Mouse (Mus musculus): ENCODE results near the gene Kcnh5.

The Kcnh5 gene

DNA sequence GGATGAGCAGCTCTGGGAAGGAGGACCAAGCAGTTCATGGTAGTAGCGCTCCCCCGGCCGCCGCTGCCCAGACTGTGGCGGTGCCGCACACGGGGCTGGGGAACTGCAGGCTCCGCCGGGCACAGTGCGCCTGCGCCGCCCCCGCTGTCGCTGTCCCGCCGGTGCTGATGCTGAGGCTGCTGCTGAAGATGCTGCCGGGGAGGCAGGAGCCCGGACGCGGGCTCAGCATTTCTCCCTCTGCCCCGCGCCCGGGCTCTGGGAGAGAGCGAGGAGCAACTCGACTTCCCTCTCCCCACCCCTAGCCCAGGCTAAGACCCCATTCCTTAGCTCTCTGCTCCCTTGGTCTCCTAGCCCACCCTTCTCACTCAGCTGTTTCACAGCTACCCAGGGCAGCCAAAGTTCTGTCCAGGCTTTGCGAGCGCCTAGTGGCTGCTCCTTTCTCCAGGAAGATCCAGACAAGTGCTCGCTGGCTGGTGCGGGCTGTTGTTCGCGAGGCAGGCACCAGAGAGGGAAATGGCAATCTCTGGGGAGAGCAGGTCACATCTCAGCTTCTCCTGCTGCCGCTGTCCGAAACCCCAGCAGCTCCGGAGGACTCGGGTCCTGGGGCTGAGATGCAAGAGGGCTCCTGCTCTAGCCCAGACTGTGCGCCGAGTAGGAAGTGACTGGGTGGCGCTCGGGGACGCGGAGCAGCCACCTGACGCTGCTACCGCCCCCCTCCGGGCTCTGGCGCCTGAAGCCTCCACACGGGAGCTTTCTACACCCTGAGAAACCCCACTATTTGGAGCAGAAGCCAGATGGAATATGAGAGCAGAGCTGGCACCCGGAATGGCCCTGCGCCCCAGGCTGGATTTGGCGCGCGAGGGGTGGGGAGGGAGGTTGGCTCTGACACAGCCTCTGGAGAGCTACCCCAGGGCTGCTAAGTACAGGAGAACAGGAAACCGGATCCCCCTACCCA is at the start of gene Kcnh5:
Gene Kcnh5 (minus strand): TSS at position 642 of the 955 bp plus-strand sequence.
- peak; percentile 3 for DNase-seq (ENCODE audit: extremely low read depth, insufficient read length, low spot score)

DNA sequence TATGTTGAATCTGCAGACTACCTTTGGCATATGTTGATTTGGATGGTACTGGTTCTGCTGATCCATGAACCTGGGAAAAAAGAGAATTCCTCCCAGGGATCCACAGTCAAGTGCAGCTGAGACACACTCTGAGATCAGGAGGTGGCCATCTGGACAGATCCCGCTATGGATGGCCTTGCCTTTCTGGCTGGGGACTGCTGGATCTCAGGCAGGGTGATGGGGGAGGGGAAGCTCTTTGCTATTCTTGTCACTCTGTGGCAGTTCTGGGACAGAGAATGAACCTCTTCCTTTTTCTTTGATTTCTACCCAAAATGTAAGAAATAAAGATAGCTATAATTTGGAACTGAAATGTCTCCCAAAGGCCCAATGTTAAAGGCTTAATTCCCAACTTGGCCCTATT is 46.8 kb upstream of the Kcnh5 start:
- no peak for DNase-seq (ENCODE audit: extremely low read depth, insufficient read length, low spot score)

DNA sequence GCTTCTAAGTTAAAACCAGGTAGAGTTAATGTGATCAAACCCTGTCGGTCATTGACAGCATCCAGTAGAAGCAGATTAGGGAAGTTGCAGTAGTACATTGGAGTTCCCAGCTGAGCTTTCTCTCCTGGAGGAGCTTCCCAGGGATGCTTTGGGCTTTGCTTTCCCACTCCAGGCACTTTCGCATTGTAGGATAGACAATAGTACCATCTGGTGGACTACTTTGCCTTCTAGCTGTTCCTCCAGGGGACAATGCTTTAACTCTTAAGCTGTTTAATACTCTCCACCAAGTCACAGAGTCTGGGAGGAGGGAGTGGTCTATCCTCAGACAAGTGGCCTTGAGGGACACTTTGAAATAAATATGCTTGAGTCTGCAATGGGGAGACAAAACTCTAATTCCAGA is 12.3 kb upstream of the Kcnh5 start:
- no peak for DNase-seq (ENCODE audit: extremely low read depth, insufficient read length, low spot score)

DNA sequence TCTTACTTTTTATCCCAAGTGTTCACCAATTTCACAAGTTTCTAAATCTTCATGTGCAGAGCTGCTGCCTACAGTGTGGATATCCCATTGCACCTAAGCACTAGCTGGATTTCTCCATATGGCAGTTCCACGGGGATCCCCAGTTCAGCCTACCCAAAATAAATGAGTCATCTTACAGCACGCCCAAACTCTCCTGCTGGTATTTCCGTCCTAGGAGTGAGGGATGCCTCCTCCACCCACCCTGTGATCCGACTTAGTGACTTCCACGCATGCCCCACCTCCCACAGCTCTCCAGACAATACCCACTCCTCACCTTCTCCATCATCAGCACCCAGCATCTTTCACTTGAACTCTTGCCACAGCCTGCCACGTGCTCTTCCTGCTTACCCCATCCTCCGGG is 5.5 kb upstream of the Kcnh5 start:
- no peak for DNase-seq (ENCODE audit: extremely low read depth, insufficient read length, low spot score)

- no peak for DNase-seq (ENCODE audit: extremely low read depth, insufficient read length, low spot score)
These were observed 2.4 kb upstream of the Kcnh5 start for GRCm38 (mm10) chr12:75179491-75179890.

GRCm38 (mm10) chr12:75177646-75178030 is 506 bp upstream of the Kcnh5 start:
- DNase-seq (ENCODE audit: extremely low read depth, insufficient read length, low spot score) = no peak

DNA sequence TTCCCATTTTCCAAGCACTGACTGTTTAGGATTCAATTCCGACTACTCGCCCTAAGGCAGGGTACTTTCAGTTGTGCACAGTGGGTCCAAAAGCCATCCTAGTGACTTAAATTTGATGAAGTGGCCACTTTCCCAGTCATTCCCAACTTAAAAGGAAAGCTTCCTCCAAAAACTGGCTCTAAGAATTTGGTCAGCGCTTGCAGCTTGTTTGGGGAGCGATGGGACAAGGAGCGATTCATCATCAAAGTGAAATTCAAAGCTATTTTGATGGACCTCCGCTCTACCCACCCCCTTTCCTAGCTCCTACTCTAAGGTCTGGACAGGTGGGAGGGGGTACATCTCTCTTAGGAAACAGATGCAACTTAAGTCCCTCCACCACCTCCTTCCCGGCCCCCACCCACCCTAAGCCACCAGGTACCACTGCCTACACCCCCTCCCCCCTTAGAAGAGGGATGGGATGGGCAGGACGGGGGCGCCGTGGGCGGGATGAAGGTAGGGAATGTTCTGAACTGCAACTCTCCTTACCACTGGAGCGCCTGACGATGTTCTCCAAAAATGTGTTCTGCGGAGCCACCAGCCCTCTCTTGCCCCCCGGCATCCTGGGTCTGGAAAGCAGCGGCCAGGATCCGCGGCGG is 1.1 kb downstream of the Kcnh5 start:
- DNase-seq (ENCODE audit: extremely low read depth, insufficient read length, low spot score) = no peak

DNA sequence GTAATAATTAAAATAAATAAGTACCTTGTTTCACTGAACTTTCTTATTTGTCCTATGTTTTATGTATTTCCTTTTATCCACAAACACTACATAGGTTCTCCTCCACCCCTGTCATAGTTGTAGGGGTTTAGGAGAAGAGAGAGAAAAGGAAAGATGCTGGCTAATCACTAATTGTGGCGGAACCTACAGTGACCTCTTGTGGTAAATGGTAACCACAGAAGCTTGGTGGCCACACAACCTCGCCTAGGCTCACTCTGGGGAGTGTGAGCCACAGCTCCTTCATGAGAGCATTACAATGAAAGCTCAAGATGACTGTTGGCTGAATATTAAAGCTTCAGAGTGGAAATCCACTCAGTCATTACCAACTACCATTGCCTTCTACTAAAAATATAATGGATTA is 6.2 kb downstream of the Kcnh5 start:
- DNase-seq (ENCODE audit: extremely low read depth, insufficient read length, low spot score) = no peak

DNA sequence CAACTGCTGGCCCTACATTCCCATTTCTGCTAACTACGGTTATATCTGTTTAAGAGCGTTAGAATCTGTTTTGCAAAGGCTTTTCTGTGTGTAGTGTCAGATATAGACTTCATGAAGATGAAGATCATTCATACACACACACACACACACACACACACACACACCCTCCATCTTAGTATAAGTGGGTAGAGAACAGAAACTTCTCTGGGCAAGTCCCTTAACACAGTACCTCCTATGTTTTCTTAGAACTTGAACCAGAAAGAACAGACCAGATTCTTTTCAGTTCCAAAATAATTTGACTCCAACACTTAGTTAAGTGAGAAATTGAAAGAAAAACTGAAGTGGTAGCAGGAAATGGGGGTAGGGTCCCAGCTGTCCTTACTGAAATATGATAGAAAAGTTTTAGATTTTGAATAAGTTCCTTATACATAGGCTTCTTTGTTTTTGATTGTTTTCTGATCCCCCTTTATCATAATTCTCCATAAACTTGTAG is 24.0 kb downstream of the Kcnh5 start:
- no peak for DNase-seq (ENCODE audit: extremely low read depth, insufficient read length, low spot score)

DNA sequence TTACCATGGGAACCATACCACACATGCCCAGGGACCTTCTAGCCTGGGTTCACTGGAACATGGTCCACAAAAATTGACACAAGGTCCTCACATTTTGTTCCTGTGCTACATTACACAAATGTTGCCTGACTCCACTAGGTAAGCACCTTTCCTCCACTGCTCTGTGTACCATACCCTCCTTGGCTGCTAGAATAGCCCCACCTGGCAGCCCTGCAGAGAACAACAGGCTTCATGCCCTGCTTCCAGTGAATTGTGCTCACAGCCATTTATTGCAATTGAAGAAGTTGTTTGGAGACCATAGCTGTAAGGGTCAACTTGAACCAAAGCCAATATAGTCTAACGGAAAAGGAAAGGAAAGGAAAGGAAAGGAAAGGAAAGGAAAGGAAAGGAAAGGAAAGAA is 37.3 kb downstream of the Kcnh5 start:
- no peak for DNase-seq (ENCODE audit: extremely low read depth, insufficient read length, low spot score)

GRCm38 (mm10) chr12:75091921-75092320 is 85.2 kb downstream of the Kcnh5 start:
- no peak for DNase-seq (ENCODE audit: extremely low read depth, insufficient read length, low spot score)

DNA sequence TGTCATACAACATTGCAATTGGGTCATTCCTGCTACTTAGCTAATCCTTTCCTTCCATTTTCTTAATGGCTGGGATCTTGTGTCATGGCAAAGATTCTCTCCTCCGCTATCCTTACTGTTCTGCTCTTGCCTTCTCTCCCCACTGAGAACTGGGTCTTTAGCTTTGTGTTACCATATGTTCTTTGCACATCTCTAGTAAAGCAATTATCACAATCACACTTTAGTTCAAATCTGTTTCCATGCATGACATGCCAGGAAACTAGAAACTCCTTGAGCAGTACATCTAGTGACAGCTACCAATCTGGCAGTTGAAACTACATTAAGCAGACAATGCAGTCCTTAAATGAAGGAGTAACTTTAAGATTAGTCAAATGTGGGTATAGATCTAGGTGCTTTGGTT is 86.2 kb downstream of the Kcnh5 start:
- no peak for DNase-seq (ENCODE audit: extremely low read depth, insufficient read length, low spot score)

DNA sequence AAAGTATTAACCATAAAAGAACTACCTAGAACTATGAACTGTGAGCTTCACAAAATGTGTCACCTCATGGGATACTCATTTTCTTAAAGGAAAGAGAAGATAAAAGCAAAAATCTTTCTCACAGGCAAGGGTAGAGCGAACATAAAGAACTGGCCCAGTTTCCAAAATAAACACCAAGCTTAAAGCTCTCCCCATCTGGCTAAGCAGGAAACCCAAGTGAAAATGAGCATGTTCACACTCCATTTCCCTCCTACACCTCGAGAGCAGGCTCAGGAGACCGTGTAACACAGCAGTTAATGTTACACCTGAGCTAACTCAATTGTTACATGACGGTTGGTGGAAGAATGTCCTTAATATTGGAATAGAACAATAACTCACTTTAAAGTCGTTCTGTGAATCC is 100.0 kb downstream of the Kcnh5 start:
- DNase-seq (ENCODE audit: extremely low read depth, insufficient read length, low spot score) = no peak

DNA sequence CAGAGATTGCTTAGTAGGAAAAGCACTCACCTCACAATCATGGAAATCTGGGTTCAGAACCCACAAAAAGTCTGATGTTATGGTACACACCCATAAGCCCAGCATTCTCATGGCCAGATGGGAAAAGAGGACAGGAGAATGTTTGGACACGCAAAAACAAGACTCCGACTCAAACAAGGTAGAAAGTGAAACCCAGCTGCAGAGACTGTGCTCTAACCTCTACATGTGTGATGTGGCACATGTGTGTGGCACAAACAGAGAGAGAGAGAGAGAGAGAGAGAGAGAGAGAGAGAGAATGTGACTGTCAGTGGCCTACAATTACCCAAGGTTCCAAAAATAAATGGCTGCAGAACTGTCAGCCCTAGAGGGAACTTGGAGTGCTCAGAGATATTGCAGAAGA is 106.1 kb downstream of the Kcnh5 start:
- no peak for DNase-seq (ENCODE audit: extremely low read depth, insufficient read length, low spot score)

DNA sequence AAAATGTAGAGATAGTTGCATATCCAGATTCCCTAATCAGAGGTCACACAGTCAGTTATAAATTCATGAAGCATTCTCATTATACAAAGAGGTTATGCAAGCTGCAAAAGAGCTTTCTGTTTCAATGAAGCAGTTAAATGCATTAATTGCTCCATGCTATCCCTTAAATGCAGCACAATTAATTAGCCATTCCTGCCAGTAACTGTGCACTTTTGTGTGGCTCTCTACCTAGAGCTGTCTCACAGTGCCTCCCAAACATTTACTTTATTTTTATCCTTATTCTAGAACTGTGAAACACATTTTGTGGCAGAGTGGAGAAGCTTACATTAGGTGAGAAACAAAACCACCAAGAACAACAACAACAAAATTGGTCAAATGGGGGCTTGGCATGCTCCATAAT is 114.6 kb downstream of the Kcnh5 start:
- DNase-seq (ENCODE audit: extremely low read depth, insufficient read length, low spot score) = no peak

DNA sequence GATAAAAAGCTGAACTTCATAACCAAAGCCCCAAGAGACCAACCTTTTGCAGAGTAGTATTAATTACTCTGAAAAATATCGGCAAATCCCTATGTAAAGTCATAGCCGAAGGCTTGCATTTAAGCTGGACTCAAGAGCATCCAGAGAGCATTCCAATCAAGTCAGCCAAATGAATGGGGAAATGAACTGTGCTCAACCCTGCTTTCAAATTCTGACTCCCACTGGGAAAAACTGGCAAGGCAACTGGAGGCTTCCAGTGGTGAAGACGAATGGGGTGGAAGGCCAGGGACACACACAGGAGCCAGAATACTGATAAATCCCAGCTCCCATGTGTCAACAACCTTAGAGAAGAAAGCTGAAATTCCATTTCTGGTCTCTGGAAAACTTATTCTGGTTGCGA is 115.4 kb downstream of the Kcnh5 start:
- DNase-seq (ENCODE audit: extremely low read depth, insufficient read length, low spot score) = no peak

GRCm38 (mm10) chr12:75053731-75054130 is 123.4 kb downstream of the Kcnh5 start:
- no peak for DNase-seq (ENCODE audit: extremely low read depth, insufficient read length, low spot score)

GRCm38 (mm10) chr12:75036694-75037093 is 140.4 kb downstream of the Kcnh5 start:
- no peak for DNase-seq (ENCODE audit: extremely low read depth, insufficient read length, low spot score)

DNA sequence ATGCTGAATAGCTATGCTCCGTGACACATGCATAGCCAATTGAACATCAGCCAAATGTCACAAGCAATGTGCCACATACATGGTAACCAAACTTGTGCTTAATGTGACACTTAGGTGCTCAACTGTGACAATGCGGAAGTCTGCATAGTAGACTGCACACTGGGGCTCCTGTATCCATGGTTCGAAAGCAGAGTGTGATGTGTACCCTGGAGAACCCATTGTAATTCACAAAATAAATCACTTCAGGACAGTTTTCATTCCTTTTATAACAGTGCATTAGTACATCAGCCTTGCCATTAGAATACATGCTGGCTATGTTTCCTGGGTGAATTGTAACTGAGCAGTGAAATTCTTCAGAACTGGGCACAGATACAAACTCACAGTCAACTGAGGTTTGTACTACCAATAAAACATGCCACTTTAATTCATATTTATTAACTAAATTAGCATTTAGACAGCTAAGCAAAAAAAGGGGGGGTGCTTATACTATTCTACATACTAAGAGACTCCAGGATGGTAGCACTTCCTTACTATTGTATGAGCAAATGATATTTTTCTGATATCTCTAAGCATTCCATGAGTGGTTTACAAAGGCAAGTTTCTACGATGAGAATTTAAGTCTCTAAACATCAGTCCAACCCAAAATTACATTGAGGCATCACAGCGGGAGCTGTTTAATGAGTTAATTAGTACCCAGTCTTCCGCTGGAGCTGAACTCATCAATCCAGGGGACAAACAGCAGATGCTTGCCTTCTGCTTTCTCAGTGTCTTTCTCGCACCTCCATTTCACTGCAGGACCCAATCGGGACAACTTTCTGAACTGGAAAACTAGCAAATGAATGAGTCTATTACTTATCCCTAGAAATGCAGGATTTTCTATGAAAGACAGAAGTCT is 144.9 kb downstream of the Kcnh5 start:
- DNase-seq (ENCODE audit: extremely low read depth, insufficient read length, low spot score) = no peak

DNA sequence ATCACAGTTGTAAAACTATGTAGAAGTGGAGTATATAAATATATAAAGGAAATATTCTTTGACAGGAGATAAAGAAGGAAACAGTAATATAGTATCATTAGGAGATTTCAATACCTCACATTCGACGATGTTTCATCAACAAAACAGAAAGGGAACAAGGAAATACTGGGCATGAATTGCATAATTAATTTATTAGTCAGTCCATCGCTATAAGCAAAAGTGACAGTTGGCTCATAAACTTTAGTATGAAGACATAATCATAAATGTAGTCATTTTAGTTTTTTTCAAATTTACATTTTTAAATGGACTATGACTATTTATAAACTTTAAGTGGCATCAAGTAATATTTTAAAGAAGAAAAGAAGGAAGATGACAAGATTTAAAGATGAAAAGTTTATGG is 205.9 kb downstream of the Kcnh5 start:
- no peak for DNase-seq (ENCODE audit: extremely low read depth, insufficient read length, low spot score)

DNA sequence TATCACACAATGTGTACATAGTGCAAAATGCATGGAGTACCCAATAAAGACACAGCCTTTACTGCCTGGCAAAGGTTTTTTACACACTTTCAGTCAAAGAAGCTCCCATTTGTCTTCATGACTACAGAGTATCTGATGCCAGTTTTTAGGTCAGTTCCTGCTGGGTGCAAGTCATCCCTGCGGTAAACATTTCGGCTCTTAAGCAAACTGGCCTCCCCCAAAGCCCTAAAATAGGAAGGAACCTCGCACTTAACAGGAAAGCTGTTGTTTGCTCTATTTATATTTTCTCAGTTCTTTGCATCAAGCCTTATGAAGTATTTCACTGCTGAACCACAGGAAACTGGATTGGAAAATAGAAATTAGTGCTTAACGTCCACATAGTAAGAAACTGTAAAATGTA is 207.7 kb downstream of the Kcnh5 start:
- DNase-seq (ENCODE audit: extremely low read depth, insufficient read length, low spot score) = no peak

Data from 3134 (cell line).